Mouse (Mus musculus) hematopoietic stem cell, adult 5-6 weeks (primary cell): Measurements from ENCODE around the gene Tmem247. TPM values are rescaled to one million over a fixed set of nuclear protein-coding genes. Genes with fewer than 3 reads are reported as not detected.
A peak's percentile ranks its signal among the peaks of the same experiment; 100 is the strongest.

Experiments used
- ATAC-seq, 2 experiments: fragments of 125-278 bp in 1 of 2; replicated peaks in 1 of 2; 2 replicates each; pipeline ENCODE4 v1.8.0; 2016 to 2017; ENCODE audit warnings: inconsistent platforms in 2 of 2, mild to moderate bottlenecking in 2 of 2, moderate number of reproducible peaks in 2 of 2, low read depth in 1 of 2, moderate TSS enrichment in 1 of 2; ENCODE audit not compliant: low FRiP score in 2 of 2, poor library complexity in 2 of 2, severe bottlenecking in 2 of 2, insufficient read depth in 1 of 2, low TSS enrichment in 1 of 2
- total RNA-seq: library from RNA; stranded (forward); fragments of 172-1452, 232-1000 nt; gene quantifications from 2 replicates; pipeline ENCODE4 v1.2.3, GENCODE M21; 2017

Gene Tmem247
- total RNA-seq: not detected in 2 replicates

DNA sequence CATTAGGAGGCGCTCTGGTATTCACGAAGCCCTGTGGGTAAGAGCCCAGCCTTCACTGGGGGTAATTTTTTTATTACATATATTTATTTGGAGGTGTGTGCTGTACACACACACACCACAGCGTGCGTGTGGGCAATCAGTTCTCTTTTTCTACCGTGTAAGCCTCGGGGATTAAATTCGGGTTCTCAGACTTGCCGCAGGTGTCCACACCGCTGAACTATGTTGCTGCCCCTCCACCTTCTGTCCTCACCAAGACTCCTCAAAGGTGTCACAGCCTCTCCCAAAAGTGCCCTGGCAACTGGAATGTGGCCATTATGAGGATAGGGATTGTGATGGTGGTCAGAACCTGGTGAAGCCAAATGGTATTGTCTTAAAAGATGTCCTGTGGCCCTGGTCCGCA lies at the start of gene Tmem247:
Gene Tmem247, plus strand, starts transcription at position 301 of the 400 bp plus-strand sequence.
- ATAC-seq: no peak

DNA sequence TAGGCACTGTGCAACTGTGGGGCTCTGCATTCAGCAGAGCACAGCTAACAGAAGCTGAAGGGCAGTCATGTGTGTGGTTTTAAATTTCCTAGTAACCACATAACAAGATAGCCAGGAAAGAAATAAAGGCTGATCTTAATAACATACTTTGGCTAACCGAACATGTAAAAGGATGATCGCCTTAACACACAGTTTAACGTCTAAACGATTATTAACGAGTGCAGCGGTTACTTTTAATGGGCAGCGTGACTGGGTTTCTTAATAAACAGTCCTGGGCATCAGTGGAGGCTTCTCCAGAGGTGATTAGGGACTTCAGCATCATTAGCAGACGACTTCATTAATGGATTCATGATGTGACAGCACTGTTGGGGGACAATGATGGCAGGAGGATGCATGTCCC lies 46.6 kb upstream of the Tmem247 start:
- no peak for ATAC-seq

- no peak for ATAC-seq
These were observed 44.5 kb upstream of the Tmem247 start for GRCm38 (mm10) chr17:86872643-86873042.

GRCm38 (mm10) chr17:86876940-86877339 lies 40.2 kb upstream of the Tmem247 start:
- ATAC-seq: no peak

GRCm38 (mm10) chr17:86877747-86878146 lies 39.4 kb upstream of the Tmem247 start:
- ATAC-seq: no peak

- no peak for ATAC-seq
These were observed 37.1 kb upstream of the Tmem247 start for GRCm38 (mm10) chr17:86880056-86880455.

GRCm38 (mm10) chr17:86880461-86881044 lies 36.6 kb upstream of the Tmem247 start:
- no peak for ATAC-seq

- ATAC-seq: no peak
These were observed 22.0 kb upstream of the Tmem247 start for GRCm38 (mm10) chr17:86895191-86895590.

DNA sequence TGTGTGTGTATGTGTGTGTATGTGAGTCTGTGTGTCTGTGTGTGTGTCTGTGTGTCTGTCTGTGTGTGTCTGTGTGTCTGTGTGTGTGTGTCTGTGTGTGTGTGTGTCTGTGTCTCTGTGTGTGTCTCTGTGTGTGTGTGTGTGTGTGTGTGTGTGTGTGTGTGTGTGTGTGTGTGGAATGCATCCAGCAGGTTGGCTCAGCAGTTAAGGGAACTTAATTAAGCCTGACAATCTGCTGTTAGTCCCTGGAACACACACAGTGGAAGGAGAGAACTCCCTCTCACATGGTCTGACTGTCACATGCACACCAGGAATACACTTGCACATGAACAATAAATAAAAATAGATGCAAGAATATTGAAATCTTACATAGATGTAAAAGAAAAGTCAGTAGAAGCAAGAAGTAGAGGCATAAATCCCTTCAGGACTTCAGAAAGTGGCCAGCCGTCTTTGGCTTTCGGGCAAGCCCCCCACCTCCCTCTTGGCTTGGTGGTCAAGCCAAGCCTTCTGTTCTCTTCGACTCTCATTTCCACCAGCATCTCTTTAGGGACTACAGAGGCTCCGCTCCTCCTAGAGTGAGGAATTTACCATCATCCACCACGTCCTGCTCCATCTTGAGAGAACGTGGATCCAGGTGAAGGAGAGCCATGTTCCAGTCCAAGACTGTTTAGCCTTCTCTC lies 19.5 kb upstream of the Tmem247 start:
- no peak for ATAC-seq

DNA sequence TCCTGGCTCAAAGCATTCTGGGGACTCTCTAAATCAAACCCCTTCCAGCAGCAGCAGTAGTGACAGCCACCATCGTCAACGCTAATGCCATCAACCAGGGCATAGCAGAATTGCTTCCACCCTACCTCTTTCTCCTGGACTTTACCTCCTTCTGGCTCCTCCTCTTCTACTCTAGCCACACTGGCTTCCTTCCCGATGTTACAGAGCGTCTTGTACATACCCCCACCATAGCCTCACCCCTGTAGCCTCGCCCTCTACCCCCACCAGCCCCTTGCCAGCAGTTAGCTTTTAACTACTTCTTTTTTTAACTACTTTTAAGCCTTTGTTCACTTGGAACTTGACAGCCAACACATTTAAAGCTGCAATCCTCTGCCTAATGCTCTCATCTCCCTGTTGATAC lies 17.3 kb upstream of the Tmem247 start:
- ATAC-seq: no peak

- ATAC-seq: no peak
These were observed 16.6 kb upstream of the Tmem247 start for GRCm38 (mm10) chr17:86900564-86900963.

DNA sequence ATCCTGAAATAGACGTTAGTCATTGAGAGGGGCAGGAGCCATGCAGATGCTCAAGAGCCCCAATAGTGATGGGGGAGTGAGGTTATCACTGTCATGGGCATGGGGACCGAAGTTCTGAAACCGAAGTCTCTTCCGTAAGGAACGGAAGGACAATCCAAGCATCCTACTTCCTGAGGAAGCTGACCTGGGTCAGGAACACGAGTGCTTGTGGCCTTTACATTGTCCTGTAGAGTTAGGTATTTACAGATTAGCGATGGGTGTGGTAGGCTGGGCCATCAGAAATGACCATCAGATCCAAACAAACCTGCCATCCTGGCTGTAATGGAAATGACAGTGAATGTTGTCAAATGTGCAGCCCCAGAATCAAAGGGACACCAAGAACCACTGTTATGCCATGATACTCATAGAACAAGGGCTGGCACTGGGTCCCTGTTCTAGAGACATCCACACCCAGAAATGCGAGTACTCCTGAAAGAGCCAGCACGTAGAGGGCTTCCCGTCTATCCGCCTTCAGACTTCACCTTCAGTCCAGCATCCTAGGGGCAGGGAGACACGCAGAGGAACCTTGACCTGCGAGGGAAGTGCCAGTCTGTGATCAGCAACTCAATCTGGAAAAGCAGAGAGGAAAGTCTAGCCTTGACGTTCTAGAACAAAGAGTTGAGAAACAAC lies 14.6 kb upstream of the Tmem247 start:
- no peak for ATAC-seq

DNA sequence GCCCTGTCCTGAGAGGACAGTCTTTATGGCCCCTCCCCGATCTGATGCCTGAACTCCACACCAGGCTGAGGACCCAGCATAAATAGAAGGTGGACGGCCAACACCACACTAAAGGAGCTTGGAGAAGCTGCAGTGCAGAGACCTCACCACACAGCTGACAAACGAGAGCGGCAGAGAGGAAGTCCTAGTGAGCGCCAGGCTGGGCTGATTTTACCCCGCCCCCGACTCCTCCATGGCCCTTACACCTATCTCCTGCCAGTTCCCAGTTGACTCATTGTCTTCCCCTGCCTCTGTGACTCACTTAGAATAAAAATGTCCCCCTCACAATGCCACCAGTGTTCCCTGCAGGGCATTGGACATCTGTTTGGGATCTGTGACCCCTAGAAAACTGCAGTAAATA lies 13.6 kb upstream of the Tmem247 start:
- ATAC-seq: peak; percentile 63 to 70

DNA sequence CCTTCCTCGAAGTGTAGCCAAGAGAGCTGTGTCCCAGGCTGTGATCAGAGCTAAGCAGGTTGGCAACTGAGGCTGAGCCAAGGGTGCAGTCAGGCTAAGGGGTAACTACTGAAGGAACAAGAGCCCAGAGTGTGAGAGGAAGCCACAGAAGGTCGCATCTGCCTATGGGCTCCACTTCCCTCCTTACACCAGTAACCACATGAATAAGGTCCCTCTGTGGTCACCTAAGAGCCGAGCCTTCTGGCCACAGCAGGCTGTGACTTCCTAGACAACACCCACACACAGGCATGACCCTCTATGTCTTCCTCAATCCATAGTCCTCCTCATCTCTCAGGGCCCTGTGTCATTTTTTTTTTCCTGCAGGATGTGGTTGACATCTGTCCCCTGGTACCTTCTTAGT lies 12.9 kb upstream of the Tmem247 start:
- peak; percentile 55 to 64 for ATAC-seq

GRCm38 (mm10) chr17:86905297-86906135 lies 11.6 kb upstream of the Tmem247 start:
- no peak for ATAC-seq

GRCm38 (mm10) chr17:86906136-86906461 lies 11.0 kb upstream of the Tmem247 start:
- peak; percentile 61 to 67; a peak in 3 of 4 replicates for ATAC-seq

DNA sequence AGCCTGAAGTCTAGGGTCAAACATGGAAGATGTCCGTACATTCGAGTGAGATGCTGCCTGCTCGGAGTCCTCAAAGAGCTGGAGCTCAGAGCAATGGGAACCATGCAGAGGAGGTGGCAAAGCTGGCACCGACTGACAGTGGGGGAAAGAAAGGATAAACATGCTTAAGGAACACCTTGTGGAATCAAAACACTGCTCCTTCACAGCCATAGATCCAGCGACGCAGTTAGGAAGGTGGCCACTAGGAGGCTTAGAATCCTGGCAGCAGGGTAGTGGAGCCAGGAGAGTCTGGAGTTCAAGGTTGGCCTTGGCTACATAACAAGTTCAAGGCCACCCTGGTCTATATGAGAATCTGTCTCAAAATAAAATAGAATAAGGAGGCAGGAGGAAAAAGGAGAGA lies 10.5 kb upstream of the Tmem247 start:
- ATAC-seq: no peak

- ATAC-seq: no peak
These were observed 10.1 kb upstream of the Tmem247 start for GRCm38 (mm10) chr17:86907092-86907491.
